Mouse (Mus musculus): ENCODE data around the gene Eng. TPM values are rescaled to one million over a fixed set of nuclear protein-coding genes. Genes with fewer than 3 reads are reported as not detected.

The Eng gene
- total RNA-seq, 2 experiments from 2014 or later: 16.4 to 19.7 TPM

DNA sequence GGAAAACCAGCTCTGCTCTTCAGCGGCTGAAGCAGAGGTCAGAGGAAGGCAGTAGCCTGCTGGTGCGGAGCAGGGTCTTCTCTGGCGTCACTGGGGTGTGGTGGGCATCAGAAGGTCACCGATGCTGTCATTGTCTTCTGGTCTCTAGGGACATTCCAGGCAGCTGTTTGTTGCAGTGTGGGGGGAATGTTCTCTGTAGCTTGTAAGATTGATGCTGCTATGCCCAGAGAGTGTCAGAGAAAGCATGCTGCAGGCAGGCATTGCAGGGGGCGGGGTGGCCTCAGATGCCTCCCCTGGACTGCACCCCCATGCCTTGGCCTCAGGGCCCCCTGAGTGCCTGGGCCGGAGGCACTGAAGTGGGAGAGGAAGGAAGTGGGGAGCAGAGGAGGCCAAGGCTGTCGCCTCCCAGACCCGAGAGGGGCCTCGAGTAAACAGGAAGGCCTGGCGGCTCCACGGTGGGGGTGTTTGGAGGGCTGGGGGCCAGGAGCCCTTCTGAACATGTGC lies 8.6 kb upstream of the Eng start:
- no peak for TF ChIP-seq CTCF (conservative IDR thresholded peaks at IDR 0.05)
- no peak overlapping the region for H3K4me3 ChIP-seq
- 0 out of 2 replicates have a peak overlapping the region, but pooled peaks have one; percentile 19 for H3K27ac ChIP-seq
- DNase-seq (ENCODE audit: low spot score in 2 of 2): no peak

GRCm38 (mm10) chr2:32639632-32640031 lies 6.8 kb upstream of the Eng start:
- Histone ChIP-seq H3K4me3 (no peak overlapping the region), H3K27ac (no peak overlapping the region)
- DNase-seq (ENCODE audit: low spot score in 2 of 2): no peak
- peak; percentile 15; the same call in 1 of the 2 replicates for TF ChIP-seq CTCF (conservative IDR thresholded peaks at IDR 0.05)

DNA sequence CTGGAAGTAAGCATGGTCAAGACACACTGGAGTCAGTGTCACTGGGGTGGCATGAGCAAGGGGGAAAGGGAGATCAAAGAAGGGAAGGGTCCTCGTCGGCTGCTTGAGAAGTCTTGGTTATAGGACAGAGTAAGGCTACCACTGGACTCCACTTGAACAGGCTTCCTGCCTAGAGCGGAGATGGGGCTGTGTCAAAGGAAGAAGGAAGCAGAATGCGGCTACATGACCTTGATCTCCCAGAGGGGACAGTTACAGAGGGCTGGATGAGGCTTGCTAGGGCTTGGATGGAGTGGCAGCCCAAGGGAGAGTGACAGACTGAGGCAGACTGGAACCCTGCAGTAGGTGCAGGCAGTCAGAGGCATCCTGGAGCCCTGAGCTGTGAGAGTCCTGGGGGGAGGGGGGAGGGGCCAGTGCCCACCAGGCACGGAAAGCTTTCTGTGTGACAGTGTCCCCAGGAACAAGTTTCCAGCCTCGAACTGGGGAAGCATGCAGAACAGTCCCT lies 5.8 kb upstream of the Eng start:
- H3K27ac ChIP-seq: no peak overlapping the region
- H3K4me3 ChIP-seq: no peak overlapping the region
- DNase-seq (ENCODE audit: low spot score in 2 of 2): no peak
- no peak for TF ChIP-seq CTCF (conservative IDR thresholded peaks at IDR 0.05)

- no peak for DNase-seq (ENCODE audit: low spot score in 2 of 2)
- H3K27ac ChIP-seq: no peak overlapping the region
- no peak overlapping the region for H3K4me3 ChIP-seq
- no peak for TF ChIP-seq CTCF (conservative IDR thresholded peaks at IDR 0.05)
Observed at GRCm38 (mm10) chr2:32641810-32642209, 4.6 kb upstream of the Eng start.

DNA sequence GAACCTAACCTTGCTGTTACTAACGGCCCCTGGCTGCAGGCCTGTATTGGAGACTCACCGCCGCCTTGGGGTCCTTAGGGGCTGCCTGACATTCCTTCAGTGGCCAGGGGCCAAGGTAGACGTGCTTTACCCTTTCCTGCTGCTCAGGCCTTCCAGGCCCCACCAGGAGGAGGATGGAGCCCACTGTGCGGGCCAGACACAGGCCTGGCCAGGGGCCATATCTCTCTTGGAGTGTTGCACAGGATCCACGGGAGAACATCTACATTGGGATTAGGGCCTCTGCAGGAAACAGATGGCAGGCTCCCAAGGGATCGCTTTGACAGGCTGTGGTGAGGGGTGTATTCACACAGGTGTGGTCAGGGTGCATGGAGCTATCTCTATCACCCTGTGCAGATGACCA lies 3.6 kb upstream of the Eng start:
- Histone ChIP-seq H3K27ac (no peak overlapping the region), H3K4me3 (no peak overlapping the region)
- no peak for TF ChIP-seq CTCF (conservative IDR thresholded peaks at IDR 0.05)
- DNase-seq (ENCODE audit: low spot score in 2 of 2): no peak

DNA sequence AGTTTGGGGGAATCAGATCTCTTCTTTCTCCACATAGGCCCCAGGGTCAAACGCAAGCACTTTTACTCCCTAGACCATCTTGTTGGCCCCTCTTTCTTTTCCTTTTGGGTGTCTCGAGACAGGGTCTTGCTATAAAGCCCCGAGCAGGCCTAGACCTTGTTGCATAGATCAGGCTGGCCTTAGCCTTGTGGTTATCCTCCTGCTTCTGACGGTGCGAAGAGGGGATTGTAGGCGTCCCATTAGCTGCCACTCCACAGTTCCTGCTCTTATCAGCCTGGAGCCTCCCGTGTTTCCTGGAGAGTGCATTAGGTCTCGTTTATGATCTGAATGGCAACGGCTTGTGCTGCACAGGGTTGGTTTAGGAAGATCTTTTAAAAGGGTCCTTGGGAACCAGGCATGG lies 2.3 kb upstream of the Eng start:
- H3K4me3 ChIP-seq: no peak overlapping the region
- no peak overlapping the region for H3K27ac ChIP-seq
- no peak for DNase-seq (ENCODE audit: low spot score in 2 of 2)
- no peak for TF ChIP-seq CTCF (conservative IDR thresholded peaks at IDR 0.05)

GRCm38 (mm10) chr2:32644799-32645475 lies 1.5 kb upstream of the Eng start:
- Histone ChIP-seq H3K27ac (no peak overlapping the region), H3K4me3 (no peak overlapping the region)
- DNase-seq (ENCODE audit: low spot score in 2 of 2): no peak
- no peak for TF ChIP-seq CTCF (conservative IDR thresholded peaks at IDR 0.05)

- peak overlapping the region; percentile 85; the same call in 1 of the 2 replicates for H3K27ac ChIP-seq
- peak; percentile 44; the same call in 1 of the 2 replicates for TF ChIP-seq CTCF (conservative IDR thresholded peaks at IDR 0.05)
Observed at GRCm38 (mm10) chr2:32645647-32646046, 748 bp upstream of the Eng start.

DNA sequence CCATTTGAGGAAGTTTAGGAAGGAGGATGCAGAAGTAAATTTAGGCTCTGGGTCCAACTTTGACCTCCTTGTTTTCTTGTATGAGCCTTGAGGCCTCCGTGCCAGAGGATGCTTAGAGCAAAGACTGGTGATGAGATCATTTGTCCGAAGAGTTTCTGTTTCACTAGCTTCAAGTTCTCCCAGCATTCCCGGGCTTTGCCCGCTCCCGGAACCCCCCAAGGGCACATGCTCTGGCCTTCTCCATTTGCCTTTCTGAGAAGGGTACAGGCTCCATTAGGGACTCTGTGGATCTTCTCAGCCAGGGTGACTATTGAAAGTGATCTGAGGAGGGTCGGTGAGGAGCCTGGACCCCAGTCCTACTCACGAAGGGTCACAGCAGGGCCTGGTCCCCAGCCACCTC lies 971 bp downstream of the Eng start:
- no peak for TF ChIP-seq CTCF (conservative IDR thresholded peaks at IDR 0.05)
- DNase-seq (ENCODE audit: low spot score in 2 of 2): no peak
- Histone ChIP-seq H3K27ac (peak overlapping the region; percentile 85), H3K4me3 (peak overlapping the region; percentile 51)

More at GRCm38 (mm10) chr2:32645647-32646046, 748 bp upstream of the Eng start:
- DNase-seq (ENCODE audit: low spot score in 2 of 2): no peak
- no peak overlapping the region for H3K4me3 ChIP-seq

GRCm38 (mm10) chr2:32653764-32654163 lies 7.4 kb downstream of the Eng start:
- TF ChIP-seq CTCF (conservative IDR thresholded peaks at IDR 0.05): no peak
- Histone ChIP-seq H3K4me3 (no peak overlapping the region), H3K27ac (peak overlapping the region; percentile 63)
- DNase-seq (ENCODE audit: low spot score in 2 of 2): no peak

GRCm38 (mm10) chr2:32654743-32655393 lies 8.5 kb downstream of the Eng start:
- Histone ChIP-seq H3K27ac (peak overlapping the region; percentile 63), H3K4me3 (no peak overlapping the region)
- no peak for DNase-seq (ENCODE audit: low spot score in 2 of 2)
- TF ChIP-seq CTCF (conservative IDR thresholded peaks at IDR 0.05): no peak

DNA sequence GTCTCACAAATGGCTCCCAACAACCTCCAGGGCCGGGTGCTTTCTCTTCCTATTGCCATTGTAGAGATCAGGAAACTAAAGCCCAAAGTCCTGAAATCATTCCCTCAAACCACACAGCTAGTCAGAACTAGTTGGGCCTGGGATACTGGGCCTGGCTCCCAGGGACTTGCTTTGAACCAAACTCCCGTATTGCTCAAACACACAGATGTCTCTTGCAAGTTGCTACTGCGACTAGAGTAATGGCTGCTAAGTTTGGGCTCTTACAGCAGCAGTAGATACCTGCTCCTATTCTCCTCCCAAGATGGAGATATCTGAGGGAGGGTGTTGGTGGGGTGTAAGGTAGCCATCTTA lies 9.0 kb downstream of the Eng start:
- DNase-seq (ENCODE audit: low spot score in 2 of 2): no peak
- no peak overlapping the region for H3K4me3 ChIP-seq
- no peak for TF ChIP-seq CTCF (conservative IDR thresholded peaks at IDR 0.05)
- peak overlapping the region; percentile 63 for H3K27ac ChIP-seq

DNA sequence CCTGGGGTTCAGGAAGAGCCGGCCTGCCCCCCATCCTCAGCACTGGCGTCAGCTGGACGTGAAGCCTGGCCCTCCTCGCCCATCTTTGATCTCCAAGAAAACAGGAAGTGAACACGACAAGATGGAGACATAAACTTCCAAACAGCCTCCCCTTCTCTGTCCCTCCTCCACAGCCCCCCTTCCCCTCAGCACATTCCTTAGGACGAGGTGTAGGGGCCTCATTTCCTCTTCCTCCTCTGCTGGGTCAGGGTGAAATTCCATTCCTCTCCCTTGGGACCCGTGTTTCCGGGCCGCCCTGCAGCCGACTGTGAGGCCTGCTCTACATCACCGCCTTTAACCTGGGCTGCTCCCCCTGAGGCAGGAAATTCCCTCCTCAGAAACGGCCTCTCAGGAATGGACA lies 9.4 kb downstream of the Eng start:
- H3K4me3 ChIP-seq: no peak overlapping the region
- TF ChIP-seq CTCF (conservative IDR thresholded peaks at IDR 0.05): no peak
- no peak for DNase-seq (ENCODE audit: low spot score in 2 of 2)

More for the DNA sequence above, 9.4 kb downstream of the Eng start:
- H3K27ac ChIP-seq: peak overlapping the region; percentile 63; the same call in 1 of the 2 replicates
